Mouse (Mus musculus) kidney, postnatal 4 days (tissue): ENCODE measurements at regions not wholly inside any gene's neighbourhood (a gene's known extent, or its start where the extent isn't known, plus 50 kb on each side); places are given as distances from the start of the nearest gene placed in this dataset.

Source experiments
- DNase-seq, 2 experiments: peaks; one replicate each; pipeline ENCODE4 v3.0.0; 2021; ENCODE audit warnings: mixed read lengths in 2 of 2

GRCm38 (mm10) chr8:125322561-125322960 is 247.0 kb downstream of the Sipa1l2 start:
- DNase-seq: no peak

- DNase-seq: no peak
Measured at GRCm38 (mm10) chr8:125317584-125317991, 252.0 kb downstream of the Sipa1l2 start.

DNA sequence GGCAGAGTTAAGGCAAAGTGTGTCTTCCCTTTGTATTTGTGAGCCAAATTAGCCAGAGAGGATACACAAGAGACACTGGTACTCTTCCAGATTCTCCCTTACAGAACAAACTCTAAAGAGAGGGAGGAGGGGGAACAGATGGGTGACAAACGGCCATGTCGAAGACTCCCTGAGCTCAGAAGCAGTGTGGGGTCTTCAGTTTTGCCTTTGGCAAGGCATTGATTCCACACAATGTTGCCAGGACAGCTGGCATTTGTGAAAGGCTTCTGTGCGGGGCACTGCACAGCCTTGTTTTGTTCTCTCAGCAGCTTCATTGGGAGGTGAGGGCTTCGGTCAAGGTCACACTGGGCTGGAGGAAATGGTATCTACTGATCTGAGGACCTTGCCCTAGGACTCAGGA is 253.9 kb downstream of the Sipa1l2 start:
- DNase-seq: no peak

DNA sequence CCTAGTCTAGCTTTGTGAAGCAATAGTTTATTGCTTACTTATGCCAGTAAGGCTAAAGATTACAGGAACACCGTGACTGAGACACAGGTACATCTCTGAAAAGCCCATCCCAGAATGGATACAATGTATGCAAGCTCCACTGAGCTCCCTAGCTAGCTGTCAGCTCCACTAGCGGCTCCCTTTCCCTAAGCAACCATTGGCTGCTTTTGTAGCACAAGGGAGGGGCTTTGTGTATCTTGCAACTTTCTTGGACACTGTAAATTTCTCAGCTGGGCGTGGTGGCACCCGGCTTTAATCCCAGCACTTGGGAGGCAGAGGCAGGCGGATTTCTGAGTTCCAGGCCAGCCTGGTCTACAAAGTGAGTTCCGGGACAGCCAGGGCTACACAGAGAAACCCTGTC is 254.6 kb downstream of the Sipa1l2 start:
- no peak for DNase-seq

DNA sequence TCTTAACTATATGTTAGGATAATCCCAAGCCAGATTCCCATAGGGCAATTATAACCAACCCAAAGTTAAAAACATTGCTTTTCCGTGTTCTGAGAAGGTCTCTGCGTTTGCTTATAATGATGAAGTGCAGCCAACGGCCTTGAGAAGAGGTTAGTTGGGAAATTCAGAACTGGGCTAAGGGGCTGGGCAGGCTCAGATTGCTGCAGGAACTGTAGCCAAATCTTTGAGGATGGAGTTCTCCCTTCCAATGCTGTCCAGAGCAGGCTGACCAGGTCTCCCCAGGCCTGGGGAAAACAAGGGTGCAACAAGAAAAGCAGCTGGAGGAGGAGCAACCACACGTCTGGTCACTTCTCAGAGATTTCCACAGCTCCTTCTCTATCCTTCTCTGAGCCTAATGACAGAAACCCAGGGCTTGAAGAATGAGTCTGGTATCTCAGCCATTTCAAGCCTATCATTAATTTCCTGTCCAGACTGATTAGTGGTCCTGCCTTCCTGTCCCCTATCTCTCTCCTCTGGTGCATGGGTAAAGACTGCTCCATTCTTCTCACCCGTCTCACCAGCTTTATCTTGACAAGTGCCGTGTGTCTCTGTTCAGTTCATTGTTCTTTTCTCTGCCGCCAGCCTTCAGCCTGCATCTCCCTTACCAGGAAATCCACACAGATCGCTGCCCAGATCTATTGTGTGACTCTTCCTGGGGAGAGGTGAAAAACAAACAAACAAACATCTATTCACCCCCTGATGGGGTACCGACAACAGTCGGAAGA is 255.2 kb downstream of the Sipa1l2 start:
- DNase-seq: no peak

DNA sequence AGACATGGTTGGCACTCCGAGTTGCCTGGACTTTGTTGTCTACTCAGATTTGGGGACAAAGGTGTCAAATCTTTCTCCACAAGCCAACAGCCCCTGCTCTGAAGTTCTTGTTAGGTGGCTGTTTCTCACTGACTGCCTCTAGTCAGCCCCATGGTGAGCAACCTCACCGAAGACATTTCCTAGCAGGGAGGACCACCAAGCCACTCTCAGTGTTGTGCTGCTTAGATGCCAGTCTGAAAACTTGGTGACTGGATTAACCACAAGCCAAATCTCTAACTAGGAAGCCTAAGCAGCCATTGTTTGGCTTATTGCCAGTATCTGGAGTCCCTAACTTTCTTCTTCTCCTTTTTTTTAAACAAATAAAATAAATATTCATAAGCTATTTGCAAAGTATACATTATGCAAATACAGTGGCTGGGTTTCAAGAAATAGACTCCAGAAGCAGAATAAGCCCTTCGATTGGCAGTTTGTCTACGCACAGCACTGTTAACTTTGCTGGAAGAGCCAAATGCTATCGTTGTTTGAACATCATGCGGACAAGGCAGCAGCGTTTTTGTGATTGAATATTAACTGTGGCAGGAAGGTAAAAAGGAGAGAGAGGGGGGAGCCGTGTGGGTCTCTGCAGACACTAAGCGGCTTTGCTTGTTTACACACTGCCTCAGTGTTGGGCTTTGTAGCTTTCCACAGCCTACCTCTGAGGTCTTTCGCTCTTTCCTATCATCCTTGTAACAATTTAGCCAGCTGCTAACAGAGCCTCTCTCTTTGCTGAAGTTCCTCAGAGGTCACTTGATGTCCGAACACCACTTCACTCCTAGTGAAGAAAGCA is 257.4 kb downstream of the Disc1 start:
- no peak for DNase-seq
